Mouse (Mus musculus): ENCODE data around the gene Fam187a.
A peak's percentile ranks its signal among the peaks of the same experiment; 100 is the strongest.

DNA sequence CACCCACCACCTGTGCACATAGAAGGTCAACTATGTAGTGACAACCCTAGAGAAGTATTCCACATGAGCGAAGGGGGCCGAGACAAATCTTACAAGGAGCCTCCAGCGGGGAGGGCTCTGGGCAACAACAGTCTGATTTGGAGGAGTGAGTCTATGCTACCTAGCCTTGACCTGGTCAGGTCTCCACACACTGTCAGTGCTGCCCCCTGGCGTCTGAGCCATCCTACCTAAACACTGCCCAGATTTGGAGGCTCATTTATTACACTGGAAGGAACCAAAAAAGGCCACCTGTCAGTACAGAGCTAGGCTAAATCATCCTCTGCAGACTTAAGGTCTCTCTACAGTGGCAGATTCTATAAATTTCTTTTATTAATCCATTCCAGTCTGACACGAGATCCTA is 33.1 kb upstream of the Fam187a start:
- no peak for TF ChIP-seq POLR2A (IDR thresholded peaks at IDR 0.05; ENCODE audit: insufficient read depth, low read length)
- peak; percentile 84 for TF ChIP-seq CTCF (IDR thresholded peaks at IDR 0.05; ENCODE audit: low read depth, low read length)

All from ES-Bruce4 (cell line).